Mouse (Mus musculus) heart, adult 9 months (tissue): ENCODE data around the gene Nudt22.

Experiments
- DNase-seq, 2 experiments: peaks; one replicate each; pipeline ENCODE4 v3.0.0; 2022; ENCODE audit warnings: low spot score in 2 of 2

The Nudt22 gene

DNA sequence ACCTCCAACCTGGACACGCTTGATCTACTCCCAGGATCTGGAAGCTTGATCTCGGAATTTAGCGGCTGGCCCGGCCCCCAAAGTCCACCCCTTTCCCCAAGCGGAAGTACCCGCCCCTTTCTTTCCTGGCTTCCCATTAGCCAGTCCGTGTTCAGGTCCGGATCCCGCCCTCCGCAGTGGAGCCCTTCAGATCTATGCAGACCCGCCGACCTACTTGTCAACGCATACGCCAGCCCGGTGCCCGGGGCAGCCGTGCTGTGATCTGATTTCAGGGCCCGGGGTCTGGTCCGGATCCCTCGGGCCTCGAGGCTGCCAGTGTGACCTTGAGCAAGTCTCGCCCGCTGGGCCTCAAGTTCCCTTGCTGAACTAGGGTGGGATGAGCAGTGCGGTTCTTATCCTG is at the start of gene Nudt22, which contains the start of gene Trpt1:
Gene Nudt22, minus strand, starts transcription at position 112 of the 400 bp plus-strand sequence.
Gene Trpt1, plus strand, starts transcription at position 126 of the 400 bp plus-strand sequence.
- peak; percentile 91 to 93 for DNase-seq

GRCm38 (mm10) chr19:7044706-7045105 is 48.8 kb upstream of the Nudt22 start:
- peak; percentile 45 to 54 for DNase-seq

GRCm38 (mm10) chr19:7044279-7044678 is 48.4 kb upstream of the Nudt22 start:
- no peak for DNase-seq

DNA sequence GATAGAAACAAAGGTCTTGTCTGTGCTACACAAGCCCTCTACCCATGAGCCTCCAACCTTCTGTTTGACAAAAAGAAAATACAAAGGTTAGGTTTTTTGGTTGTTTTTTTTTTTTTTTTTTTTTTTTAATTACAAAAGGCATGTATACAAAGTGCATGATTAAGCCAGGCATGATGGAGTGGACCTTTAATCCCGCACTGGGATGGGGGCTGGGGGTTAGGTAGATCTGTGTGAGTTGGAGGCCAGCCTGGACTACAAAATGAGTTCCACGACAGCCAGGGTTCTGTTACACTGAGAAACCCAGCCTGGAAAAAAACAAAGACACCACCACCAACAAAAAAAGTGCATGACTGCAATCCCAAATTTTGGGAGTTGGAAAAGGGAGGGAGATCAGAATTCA is 45.3 kb upstream of the Nudt22 start:
- no peak for DNase-seq

DNA sequence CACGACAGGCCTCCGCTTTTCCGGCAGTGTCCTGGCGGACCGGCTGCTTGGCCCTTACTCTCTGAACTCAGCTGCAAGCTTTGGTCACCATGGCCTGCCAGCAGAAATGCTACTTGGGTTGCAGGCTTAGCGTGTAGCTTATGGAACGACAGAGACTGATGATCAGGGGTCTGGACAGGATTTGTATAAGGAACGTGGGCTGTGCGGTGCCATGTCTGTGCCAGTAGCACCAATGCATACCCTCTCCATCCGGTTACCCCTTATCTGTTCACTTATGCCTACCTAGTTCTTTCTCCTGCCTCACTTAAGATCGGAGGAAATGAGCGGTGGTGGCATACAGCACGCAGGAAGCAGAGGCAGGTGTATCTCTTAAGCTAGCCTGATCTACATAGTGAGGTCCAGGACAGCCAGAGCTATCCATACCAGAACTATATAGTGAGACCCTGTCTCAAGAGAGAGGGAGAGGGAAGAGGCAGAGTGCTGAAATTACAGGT is 44.8 kb upstream of the Nudt22 start:
- no peak for DNase-seq

- peak; percentile 100 for DNase-seq
Observed at GRCm38 (mm10) chr19:7039841-7040636, 44.1 kb upstream of the Nudt22 start, which contains the start of gene Stip1. Gene Stip1, minus strand, starts transcription at chr19:7039967.

DNA sequence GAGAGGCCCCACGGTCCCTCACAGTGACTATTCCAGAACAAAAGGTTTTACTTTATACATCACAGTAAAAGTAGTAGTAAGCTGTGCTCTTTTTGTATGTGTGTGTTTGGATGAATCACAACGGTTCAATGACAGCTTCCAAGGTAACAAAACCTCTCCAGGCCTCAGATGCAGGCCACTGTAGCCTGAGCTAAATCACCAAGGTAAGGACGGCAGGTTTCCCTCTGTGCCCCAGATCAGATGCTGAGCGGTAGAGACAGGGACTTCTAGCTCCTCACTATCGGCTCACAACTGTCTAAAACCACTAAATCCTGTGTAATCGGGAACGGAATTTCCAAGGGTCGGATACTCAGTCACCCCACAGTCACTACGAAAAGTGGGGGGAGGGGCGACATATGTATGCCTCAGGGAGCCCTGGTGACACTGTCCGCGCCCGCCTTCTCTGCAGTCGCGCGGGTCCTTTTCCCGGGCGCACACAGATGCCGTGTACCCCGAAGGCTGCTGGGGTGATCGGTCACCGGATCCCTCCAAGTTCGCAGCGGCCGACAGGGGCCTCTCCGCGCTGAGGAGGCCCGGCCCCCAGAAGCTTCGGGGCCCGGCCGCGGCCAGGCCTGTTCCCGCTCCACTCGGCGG is 43.3 kb upstream of the Nudt22 start:
- DNase-seq: peak in 1 of 2 experiments; percentile 51

- DNase-seq: no peak
Observed at GRCm38 (mm10) chr19:7034006-7034405, 38.1 kb upstream of the Nudt22 start.

GRCm38 (mm10) chr19:7029531-7029930 is 33.6 kb upstream of the Nudt22 start:
- DNase-seq: no peak

DNA sequence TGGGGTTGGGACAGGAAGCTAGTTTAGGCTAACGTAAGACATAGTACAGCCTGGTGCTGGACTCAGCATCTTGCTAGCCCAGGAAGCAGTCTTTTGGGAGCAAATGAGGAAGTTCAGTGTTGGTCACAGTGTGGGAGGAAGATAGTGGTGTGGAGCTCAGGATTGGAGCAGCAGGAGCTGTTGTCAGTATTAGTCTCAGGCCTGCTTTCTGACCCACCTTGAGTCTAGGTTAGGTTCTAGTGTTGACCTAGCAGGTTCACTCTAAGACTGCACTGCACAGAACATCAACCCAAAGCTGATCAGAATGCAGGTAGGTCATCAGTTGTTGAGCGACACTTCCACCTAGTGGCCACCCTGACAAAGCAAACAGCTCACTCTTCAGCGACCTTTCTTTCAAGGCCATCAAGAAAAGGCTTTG is 24.3 kb upstream of the Nudt22 start:
- DNase-seq: peak; percentile 41 to 46

GRCm38 (mm10) chr19:7019191-7019590 is 23.3 kb upstream of the Nudt22 start, which contains the start of gene Fermt3:
Gene Fermt3, minus strand, starts transcription at chr19:7019469.
- peak; percentile 48 to 69 for DNase-seq

- DNase-seq: no peak
Observed at GRCm38 (mm10) chr19:7018546-7018945, 22.6 kb upstream of the Nudt22 start.

GRCm38 (mm10) chr19:7017541-7018457 is 21.9 kb upstream of the Nudt22 start:
- DNase-seq: no peak

DNA sequence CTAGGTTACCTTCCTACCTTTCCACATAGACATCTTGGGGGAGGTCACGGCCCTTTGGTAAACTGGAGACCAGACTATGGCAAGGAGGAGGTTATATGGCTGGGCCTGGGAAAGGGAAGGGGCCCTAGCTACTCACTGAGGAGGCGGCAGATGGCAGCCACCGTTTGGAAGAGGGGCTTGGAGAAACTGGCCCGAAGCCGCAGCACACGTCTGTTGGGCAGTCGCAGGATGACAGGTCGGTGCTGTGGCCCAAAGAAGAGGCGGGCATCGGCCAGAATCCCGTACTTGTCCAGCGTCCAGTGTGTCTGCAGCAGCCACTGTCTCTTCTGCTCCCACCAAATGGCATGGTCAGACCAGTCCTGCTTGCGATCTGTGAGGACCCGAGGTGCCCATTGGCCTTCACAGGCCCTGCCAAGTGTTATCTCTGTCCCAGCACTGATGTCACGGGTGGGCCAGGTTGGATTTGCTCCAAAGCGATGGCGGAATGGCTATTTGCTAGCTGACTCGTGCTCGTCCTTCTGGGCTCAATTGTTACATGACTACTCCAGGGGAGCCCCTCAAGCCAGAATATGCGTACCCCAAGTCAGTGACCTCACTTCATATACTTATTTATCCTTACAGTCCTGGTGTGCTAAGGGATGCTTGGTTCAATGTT is 18.7 kb upstream of the Nudt22 start:
- no peak for DNase-seq

DNA sequence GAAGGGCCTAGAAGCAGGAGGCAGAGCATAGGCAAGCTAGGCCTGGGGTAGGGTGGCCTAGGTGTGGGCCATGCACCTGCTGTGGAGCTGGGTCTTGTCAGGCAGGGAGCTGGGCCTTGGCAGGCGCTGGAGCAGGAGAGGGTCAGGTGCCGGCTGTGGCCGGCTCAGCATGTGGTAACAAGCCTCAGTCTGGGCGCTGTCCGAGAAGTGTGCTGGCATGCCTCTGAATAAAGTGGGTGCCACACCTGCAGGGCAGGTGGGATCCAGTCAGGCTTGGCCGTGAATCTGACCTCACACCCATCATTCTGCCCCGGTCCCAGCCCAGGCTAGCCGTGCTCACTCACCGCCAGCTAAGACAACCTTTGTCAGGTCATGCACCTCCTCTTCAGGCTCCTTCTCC is 18.1 kb upstream of the Nudt22 start:
- DNase-seq: no peak

DNA sequence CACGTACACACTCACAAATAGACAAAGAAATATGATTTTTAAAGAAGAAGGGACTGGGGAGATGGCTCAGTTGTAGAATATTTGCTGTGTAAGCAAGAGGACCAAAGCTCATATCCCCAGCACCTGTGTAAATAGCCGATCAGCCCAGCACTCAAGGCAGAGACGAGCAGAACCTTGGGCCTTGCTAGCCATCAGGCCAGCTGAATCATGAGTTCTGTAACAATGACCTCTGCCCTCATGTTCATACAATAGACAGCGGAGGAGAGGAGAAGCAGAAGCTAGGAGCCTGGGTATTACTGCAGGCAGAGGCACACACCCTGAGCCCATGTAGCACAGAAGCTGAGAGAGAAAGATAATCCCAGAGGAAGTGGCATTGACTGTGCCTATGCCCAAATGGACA is 16.5 kb upstream of the Nudt22 start:
- DNase-seq: no peak

DNA sequence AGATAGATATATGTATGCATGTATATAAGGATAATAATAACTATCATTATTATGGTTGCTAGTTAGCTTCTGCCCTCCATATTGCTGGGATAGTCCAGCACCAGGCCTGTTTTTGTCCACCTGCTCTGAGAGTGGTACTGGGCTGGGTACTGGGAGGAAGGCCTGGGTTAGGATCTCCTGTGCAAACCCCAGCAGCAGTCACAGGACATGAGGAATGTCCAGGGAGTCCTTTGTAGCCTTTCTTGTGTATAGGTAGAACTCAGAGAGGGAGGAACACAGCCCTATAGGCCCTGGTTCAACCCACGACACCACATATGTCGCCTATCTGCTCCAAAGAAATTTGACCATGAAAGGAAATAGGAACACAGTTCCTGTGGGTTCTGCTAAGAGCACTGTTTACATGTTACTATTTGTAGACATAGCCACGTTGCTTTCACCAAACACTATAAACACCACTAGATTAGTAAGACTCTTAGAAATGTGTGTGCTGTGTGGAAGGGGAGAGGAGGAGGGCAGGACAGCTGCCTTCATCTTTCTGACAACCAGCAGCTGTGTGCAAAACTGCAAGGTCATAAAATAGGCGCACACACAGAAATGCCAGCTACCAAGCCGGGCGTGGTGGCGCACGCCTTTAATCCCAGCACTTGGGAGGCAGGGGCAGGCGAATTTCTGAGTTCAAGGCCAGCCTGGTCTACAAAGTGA is 11.1 kb upstream of the Nudt22 start:
- no peak for DNase-seq

DNA sequence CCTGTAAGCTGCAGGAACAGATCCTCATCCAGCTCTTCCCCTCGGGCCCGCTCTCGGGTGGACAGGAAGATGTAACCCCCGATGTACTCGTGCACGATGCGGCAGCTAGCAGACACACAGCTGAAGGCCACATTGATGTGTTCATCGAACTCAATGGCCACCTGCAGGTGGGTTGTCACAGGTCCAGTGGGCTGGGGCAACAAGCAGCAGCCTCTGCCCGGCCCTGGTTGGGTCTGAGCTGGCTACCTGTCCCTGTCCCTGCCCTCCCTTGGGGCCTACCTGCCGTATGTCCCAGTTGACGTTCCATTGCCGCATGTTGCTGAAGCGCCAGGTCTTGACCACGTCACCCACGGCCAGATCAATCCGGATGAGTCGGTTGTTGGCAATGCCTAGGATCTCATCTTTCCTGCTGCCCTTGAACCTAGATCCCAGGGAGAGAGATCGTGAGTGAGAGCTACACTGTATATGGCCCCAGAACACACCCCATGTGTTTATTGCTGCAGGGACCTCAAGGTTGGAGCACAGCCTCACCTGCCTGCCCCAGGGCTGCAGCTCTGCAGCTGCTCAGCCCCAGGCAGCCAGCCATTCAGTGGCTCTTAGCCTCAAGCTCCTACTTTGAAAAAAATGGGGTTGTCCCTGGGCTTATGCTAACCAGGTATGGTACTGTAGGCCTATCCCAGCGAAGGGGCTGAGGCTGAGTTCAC is 3.6 kb upstream of the Nudt22 start:
- no peak for DNase-seq

- DNase-seq: no peak
Observed at GRCm38 (mm10) chr19:6997721-6998290, 1.9 kb upstream of the Nudt22 start.
